Mouse (Mus musculus) midbrain, embryonic 16.5 days (tissue): Measurements from ENCODE around the gene 4930544D05Rik. TPM values are rescaled to one million over a fixed set of nuclear protein-coding genes. Genes with fewer than 3 reads are reported as not detected.

Experiments
- ATAC-seq: fragments of 200-750 bp; cut with Nextera tagmentation; 2 replicates; pipeline ENCODE4 v1.8.0; 2017; ENCODE audit warnings: moderate TSS enrichment
- H3K27ac ChIP-seq: fragments of 300-500 bp; sonication (generic); 2 replicates; pipeline ENCODE4 v1.5.1; 2014; ENCODE audit warnings: mild to moderate bottlenecking, low read length, mixed read lengths
- H3K27me3 ChIP-seq: fragments of 300-500 bp; sonication (generic); 2 replicates; pipeline ENCODE4 v1.6.1; 2014; ENCODE audit warnings: low read depth, low read length, mixed read lengths; ENCODE audit not compliant: control insufficient read depth, insufficient read depth
- H3K36me3 ChIP-seq: fragments of 300-500 bp; sonication (generic); 2 replicates; pipeline ENCODE4 v1.6.1; 2014; ENCODE audit warnings: mild to moderate bottlenecking, low read length, moderate library complexity, mixed read lengths; ENCODE audit not compliant: control insufficient read depth, insufficient read depth
- H3K4me1 ChIP-seq: fragments of 300-500 bp; sonication (generic); 2 replicates; pipeline ENCODE4 v1.6.1; 2014; ENCODE audit warnings: mild to moderate bottlenecking, low read length, mixed read lengths; ENCODE audit not compliant: control insufficient read depth, insufficient read depth
- H3K4me2 ChIP-seq: fragments of 300-500 bp; sonication (generic); 2 replicates; pipeline ENCODE4 v1.6.1; 2014; ENCODE audit warnings: mild to moderate bottlenecking, low read length, mixed read lengths
- H3K4me3 ChIP-seq: fragments of 300-500 bp; sonication (generic); 2 replicates; pipeline ENCODE4 v1.5.1; 2014; ENCODE audit warnings: low read depth, mild to moderate bottlenecking, low read length, moderate library complexity, mixed read lengths
- H3K9ac ChIP-seq: fragments of 300-500 bp; sonication (generic); 2 replicates; pipeline ENCODE4 v1.6.1; 2014; ENCODE audit warnings: low read depth, low read length, mixed read lengths
- H3K9me3 ChIP-seq: fragments of 300-500 bp; sonication (generic); replicated peaks from 2 replicates; pipeline ENCODE4 v1.6.1; 2014; ENCODE audit warnings: mild to moderate bottlenecking, low read length, mixed read lengths; ENCODE audit not compliant: control insufficient read depth, poor library complexity, severe bottlenecking
- WGBS: fragments of 180-500 bp; shearing (Covaris S2); extraction: QIAGEN DNeasy Blood & Tissue Kit; methylation state at CpG from one replicate; pipeline ENCODE4 v1.1.7; 2014; 5-methylcytosine and 5-hydroxymethylcytosine counted together
- polyA plus RNA-seq: library from polyadenylated mRNA; unstranded; fragments of >200 nt; fragmentation: Nextera tagmentation; extraction: Ambion mirVana; gene quantifications from 2 replicates; pipeline ENCODE4 v1.2.1, GENCODE M21; 2015

4930544D05Rik gene
- polyA plus RNA-seq, 1 experiment from 2014 or later = not detected

- no peak for ATAC-seq
- no peak overlapping the region for H3K4me3 ChIP-seq
- H3K27me3 ChIP-seq = no peaks in the 10 kb centered on the region
- H3K27ac ChIP-seq = no peak overlapping the region
- 56% methylated on average over 5 of the region's 5 CpGs for WGBS
- H3K4me1 ChIP-seq = no peaks in the 10 kb centered on the region
- no peak overlapping the region for H3K9ac ChIP-seq
- no peaks in the 10 kb centered on the region for H3K9me3 ChIP-seq
- no peaks in the 10 kb centered on the region for H3K36me3 ChIP-seq
- no peak overlapping the region for H3K4me2 ChIP-seq
Observed at GRCm38 (mm10) chr11:70629557-70629956, 13.9 kb downstream of the 4930544D05Rik start.

GRCm38 (mm10) chr11:70630129-70630528 is 14.5 kb downstream of the 4930544D05Rik start:
- Histone ChIP-seq H3K36me3 (no peaks in the 10 kb centered on the region), H3K4me1 (no peaks in the 10 kb centered on the region), H3K27me3 (no peaks in the 10 kb centered on the region), H3K9ac (no peak overlapping the region), H3K9me3 (no peaks in the 10 kb centered on the region), H3K4me2 (no peak overlapping the region), H3K4me3 (no peak overlapping the region), H3K27ac (no peak overlapping the region)
- ATAC-seq = no peak
- 70% methylated on average over 7 of the region's 7 CpGs for WGBS

DNA sequence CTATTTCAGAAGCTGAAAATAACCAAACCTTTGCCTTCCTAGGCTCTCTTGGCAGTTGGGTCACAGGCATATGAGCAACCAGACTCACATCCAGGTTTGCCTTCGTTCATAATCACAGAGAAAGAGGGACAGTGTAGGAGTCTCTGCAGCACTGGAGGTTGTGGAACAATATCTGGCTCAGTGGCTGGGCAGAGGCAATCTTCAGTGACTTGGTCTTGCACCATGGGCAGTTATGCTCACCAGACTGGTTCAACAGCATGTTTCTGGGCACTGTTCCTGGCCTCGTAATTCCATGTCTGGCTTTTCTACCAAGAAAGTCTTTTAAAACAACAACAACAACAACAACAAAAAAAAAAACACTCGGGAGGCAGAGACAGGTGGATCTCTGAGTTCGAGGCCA is 20.0 kb downstream of the 4930544D05Rik start:
- Histone ChIP-seq H3K36me3 (no peaks in the 10 kb centered on the region), H3K4me1 (no peaks in the 10 kb centered on the region), H3K9ac (no peak overlapping the region), H3K9me3 (no peaks in the 10 kb centered on the region), H3K27me3 (no peaks in the 10 kb centered on the region), H3K27ac (no peak overlapping the region), H3K4me3 (no peak overlapping the region), H3K4me2 (no peak overlapping the region)
- ATAC-seq = no peak
- WGBS = 81% methylated on average over 4 of the region's 4 CpGs

GRCm38 (mm10) chr11:70637764-70638163 is 22.1 kb downstream of the 4930544D05Rik start:
- 94% methylated on average over 1 of the region's 1 CpGs for WGBS
- no peak overlapping the region for H3K27ac ChIP-seq
- H3K4me1 ChIP-seq = no peaks in the 10 kb centered on the region
- no peaks in the 10 kb centered on the region for H3K36me3 ChIP-seq
- no peaks in the 10 kb centered on the region for H3K9me3 ChIP-seq
- H3K4me2 ChIP-seq = no peak overlapping the region
- H3K9ac ChIP-seq = no peak overlapping the region
- ATAC-seq = no peak
- no peaks in the 10 kb centered on the region for H3K27me3 ChIP-seq
- no peak overlapping the region for H3K4me3 ChIP-seq

GRCm38 (mm10) chr11:70638293-70638692 is 22.6 kb downstream of the 4930544D05Rik start:
- no peak overlapping the region for H3K27ac ChIP-seq
- 79% methylated on average over 1 of the region's 1 CpGs for WGBS
- no peak overlapping the region for H3K4me3 ChIP-seq
- no peak overlapping the region for H3K9ac ChIP-seq
- no peaks in the 10 kb centered on the region for H3K9me3 ChIP-seq
- no peak overlapping the region for H3K4me2 ChIP-seq
- no peaks in the 10 kb centered on the region for H3K36me3 ChIP-seq
- no peaks in the 10 kb centered on the region for H3K27me3 ChIP-seq
- H3K4me1 ChIP-seq = no peaks in the 10 kb centered on the region
- no peak for ATAC-seq

DNA sequence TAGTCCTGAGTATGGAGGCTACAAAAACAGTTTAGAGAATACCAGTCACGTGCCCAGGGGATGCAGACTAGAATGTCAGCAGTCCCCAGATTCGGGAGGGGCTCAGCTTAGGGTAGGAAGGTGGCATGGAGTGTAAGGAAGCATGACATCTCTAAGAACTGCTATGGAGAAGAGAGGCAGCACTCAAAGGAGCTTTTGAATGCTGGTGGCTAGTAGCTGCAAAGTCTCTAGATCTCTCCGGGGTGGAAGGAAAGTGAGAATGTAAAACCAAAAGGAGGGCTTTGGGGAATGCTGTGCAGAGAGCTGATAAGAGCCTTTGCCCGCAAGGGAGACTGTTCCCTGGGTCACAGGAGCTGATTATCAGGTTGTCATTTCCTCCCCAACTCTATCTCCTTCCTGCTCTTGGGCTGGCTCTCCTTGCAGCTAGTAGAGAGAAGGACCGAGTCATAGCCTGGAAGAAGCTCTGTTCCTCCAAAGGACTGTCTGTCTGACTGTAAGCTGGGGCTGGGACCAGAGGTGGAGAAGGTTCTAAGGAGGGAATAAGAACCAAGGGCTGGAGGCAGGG is 23.1 kb downstream of the 4930544D05Rik start, which contains the start of gene Gp1ba:
Gp1ba (plus strand) TSS at position 409 of the 565 bp plus-strand sequence.
- Histone ChIP-seq H3K27me3 (no peaks in the 10 kb centered on the region), H3K27ac (no peak within 1 kb of the TSS), H3K9ac (no peak within 1 kb of the TSS), H3K4me1 (no peaks in the 10 kb centered on the region), H3K4me3 (no peak within 1 kb of the TSS), H3K36me3 (no peaks in the 10 kb centered on the region), H3K4me2 (no peak within 1 kb of the TSS), H3K9me3 (no peaks in the 10 kb centered on the region)
- no peak for ATAC-seq
- WGBS = 60% methylated on average over 5 of the region's 5 CpGs

DNA sequence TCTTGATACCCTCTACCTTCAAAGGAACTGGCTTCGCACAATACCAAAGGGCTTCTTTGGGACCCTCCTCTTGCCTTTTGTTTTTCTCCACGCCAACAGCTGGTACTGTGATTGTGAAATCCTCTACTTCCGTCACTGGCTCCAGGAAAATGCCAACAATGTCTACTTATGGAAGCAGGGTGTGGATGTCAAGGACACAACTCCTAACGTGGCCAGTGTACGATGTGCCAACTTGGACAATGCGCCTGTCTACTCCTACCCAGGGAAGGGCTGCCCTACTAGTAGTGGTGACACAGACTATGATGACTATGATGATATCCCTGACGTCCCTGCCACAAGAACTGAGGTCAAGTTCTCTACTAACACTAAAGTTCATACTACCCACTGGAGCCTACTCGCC is 24.3 kb downstream of the 4930544D05Rik start:
- Histone ChIP-seq H3K4me3 (no peak overlapping the region), H3K4me1 (no peaks in the 10 kb centered on the region), H3K4me2 (no peak overlapping the region), H3K27me3 (no peaks in the 10 kb centered on the region), H3K9me3 (no peaks in the 10 kb centered on the region), H3K9ac (no peak overlapping the region), H3K27ac (no peak overlapping the region), H3K36me3 (peaks cover 9% of the 10 kb centered on the region)
- ATAC-seq = no peak
- WGBS = 86% methylated on average over 8 of the region's 8 CpGs

DNA sequence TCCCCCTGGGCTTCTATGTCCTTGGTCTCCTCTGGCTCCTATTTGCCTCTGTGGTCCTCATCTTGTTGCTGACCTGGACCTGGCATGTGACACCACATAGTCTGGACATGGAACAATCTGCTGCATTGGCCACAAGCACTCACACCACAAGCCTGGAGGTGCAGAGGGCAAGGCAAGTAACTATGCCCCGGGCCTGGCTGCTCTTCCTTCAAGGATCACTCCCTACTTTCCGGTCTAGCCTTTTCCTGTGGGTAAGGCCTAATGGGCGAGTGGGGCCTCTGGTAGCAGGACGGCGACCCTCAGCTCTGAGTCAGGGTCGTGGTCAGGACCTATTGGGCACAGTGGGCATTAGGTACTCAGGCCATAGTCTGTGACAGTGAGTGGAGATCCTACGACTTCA is 25.6 kb downstream of the 4930544D05Rik start:
- Histone ChIP-seq H3K36me3 (peaks cover 12% of the 10 kb centered on the region), H3K9me3 (no peaks in the 10 kb centered on the region), H3K4me1 (peaks cover 11% of the 10 kb centered on the region), H3K27me3 (no peaks in the 10 kb centered on the region), H3K27ac (no peak overlapping the region), H3K9ac (no peak overlapping the region), H3K4me3 (no peak overlapping the region), H3K4me2 (no peak overlapping the region)
- ATAC-seq = no peak
- WGBS = 83% methylated on average over 7 of the region's 7 CpGs

DNA sequence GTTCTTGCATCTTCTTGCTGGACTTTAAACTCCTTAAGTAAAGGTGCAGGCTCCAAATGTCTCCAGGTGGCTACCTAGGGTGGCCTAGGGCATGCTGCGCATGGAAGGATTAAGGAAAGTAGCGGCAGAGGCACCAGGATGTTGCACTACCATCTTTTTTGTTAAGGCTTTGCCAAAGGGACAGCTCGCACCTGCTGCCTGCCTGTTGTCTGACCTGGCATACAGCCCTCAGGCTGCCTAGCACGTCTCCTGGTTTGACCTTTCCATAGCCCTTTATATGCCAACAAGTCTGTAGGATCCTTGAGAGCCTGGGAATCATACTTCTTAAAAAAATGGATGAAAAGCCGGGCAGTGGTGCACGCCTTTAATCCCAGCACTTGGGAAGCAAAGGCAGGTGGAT is 27.4 kb downstream of the 4930544D05Rik start:
- WGBS = 88% methylated on average over 6 of the region's 6 CpGs

More for the DNA sequence above, 27.4 kb downstream of the 4930544D05Rik start:
- no peak overlapping the region for H3K4me2 ChIP-seq
- H3K27me3 ChIP-seq = no peaks in the 10 kb centered on the region
- H3K4me3 ChIP-seq = no peak overlapping the region
- peaks cover 12% of the 10 kb centered on the region for H3K36me3 ChIP-seq
- H3K9ac ChIP-seq = no peak overlapping the region
- H3K27ac ChIP-seq = no peak overlapping the region
- no peak for ATAC-seq
- peaks cover 14% of the 10 kb centered on the region for H3K4me1 ChIP-seq
- H3K9me3 ChIP-seq = no peaks in the 10 kb centered on the region
